Mouse (Mus musculus) left cerebral cortex, postnatal 25 days (tissue): ENCODE data around the gene Smarca1. TPM values are rescaled to one million over a fixed set of nuclear protein-coding genes. Genes with fewer than 3 reads are reported as not detected.
A peak's percentile ranks its signal among the peaks of the same experiment; 100 is the strongest.

Experiments
- DNase-seq, 2 experiments: peaks; one replicate each; pipeline ENCODE4 v3.0.0; 2022; ENCODE audit warnings: low spot score in 2 of 2, mixed read lengths in 1 of 2
- intact Hi-C: fragments of 180-260 bp; cut with DNase I; formaldehyde crosslinking; loops from one replicate; pipeline ENCODE4 v1.15.1; 2025
- total RNA-seq, 2 experiments: library from RNA; stranded (reverse); gene quantifications; 2 replicates each; pipeline ENCODE4 v1.2.3; 2021

The Smarca1 gene
- total RNA-seq, 2 experiments from 2014 or later = 40.3 to 43.6 TPM

DNA sequence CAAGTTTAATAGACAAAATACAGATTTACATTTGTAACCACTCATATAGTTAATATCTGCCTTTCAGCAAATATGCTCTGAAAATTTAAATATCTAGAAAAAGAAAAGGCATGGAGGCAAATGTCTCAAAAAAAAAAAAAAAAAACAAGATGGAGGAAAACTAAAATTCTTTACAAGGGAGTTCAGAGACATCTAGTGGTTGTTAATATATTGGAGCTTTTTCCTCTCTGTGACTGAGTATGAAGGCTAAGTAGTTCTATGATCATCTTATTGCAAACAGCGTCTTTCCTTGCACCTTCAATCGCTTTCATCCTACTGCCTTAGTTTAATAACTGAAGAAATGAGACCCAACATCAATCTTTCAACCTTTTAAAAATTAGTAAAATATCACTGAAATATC lies 72.2 kb downstream of the Smarca1 start:
- intact Hi-C loops = loop anchor here (2.0 kb wide), 1 partner anchor 118 kb away; no protein-coding TSS in a partner anchor
- peak in 1 of 2 experiments; percentile 13 for DNase-seq

DNA sequence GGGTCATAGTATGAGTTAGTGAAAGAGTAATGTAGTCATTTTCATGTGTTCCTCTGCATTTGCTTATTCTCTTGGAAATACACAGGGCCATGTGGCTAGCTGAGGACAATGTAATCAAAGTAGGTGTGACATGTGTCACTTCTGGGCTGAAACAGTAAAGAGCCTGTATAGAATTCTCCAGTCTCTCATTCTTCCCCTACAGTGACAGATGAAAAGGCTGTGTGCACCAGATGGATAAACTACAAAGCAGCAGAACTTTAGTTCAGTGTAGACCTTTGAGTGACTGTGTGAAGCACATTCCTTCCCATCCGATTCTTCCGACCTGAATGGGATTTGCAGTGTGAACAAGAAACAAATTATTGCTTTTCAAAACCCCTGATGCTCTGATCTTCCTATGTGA lies 84.1 kb downstream of the Smarca1 start:
- DNase-seq = no peak
- intact Hi-C loops = no loop called here

DNA sequence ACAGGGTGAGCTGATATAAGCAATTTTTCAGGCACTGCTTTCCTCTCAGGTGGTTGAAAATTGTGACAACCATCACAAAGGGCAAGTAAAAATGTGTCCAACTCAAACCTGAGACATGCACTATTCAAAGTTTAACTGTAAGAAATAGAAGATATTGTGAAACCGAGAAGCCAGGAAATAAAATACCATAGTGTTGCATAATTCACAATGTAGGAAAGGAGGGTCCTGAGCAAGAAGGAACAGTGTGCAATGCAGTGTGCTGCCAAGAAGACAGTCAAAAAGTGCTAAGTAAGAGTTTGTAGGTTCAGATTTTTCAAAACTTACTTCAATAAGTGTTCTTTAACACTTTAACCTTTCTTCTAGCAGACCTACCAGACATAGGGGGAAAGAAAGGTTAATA lies 128.3 kb downstream of the Smarca1 start:
- DNase-seq = no peak
- intact Hi-C loops = no loop called here

DNA sequence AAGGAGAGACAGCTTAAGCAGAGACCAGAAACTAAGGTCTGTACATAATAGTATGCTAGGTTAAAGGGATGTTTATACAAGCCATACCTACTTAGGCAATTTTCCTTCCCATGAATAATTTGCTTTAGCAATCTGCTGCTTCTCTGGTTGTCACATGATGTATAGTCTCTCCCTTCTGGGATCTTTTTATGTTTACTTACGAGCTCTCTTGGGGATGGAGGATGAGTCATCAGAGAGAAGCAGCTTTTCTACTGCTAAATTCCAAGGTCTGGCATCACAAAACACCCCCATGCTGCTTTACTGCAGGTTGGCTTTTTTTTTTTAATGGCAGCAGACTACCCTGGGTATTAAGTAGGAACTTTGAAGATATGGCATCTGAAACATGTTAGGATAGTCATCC lies 132.6 kb downstream of the Smarca1 start:
- DNase-seq = peak in 1 of 2 experiments; percentile 42
- intact Hi-C loops = no loop called here

Other genes with a start within 250 kb of the Smarca1 start
- gene Ocrl, start 19.4 kb upstream of the Smarca1 start, total RNA-seq = 10 to 100 TPM; 48.5 to 58.4 TPM
- 10 to 100 TPM; 20.1 to 29.9 TPM for gene Apln, start 141.9 kb upstream of the Smarca1 start, total RNA-seq
- under 1 TPM; 0.27 to 0.37 TPM for gene Xpnpep2, start 215.8 kb upstream of the Smarca1 start, total RNA-seq